Mouse (Mus musculus): Measurements from ENCODE around the gene Tmem233.

Tmem233 gene

DNA sequence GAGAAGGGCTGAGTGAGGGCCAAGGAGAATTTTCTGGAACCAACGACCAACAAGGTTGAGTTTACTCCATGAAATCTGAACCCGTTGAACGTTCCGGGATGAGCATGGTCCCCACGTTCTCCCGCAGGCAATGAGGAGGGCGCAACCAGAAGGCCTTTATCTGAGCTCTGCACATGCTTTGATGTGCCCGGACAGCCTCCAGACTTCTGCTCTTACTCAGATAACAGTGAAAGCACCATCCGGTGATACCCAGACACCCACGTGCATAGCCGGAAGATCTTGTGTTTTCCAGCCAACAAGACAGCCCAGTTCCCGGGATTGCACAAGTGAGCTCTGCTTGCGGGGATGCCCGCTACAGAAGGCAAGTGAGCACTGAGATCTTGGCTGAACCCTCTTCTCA, 56.5 kb downstream of the Tmem233 start:
- no peak for DNase-seq

DNA sequence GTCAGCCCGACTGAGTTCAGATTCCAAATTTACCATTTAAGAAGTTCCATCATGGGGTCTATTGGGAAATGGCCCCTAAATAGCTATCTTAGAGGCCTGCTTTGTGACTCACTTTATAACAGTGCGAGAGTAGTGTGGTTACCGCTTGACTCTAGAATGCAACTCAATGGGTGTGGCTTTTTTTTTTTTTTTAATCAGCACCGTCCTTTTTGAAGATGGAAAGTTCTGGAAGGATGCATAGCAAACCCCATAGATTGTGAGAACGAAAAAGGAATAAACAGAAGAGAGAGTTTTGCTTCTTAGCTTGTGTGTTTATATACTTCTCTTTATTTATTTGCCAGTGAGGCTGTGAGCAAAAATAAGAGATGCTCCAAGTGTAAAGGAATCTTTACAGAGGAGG, 56.9 kb downstream of the Tmem233 start:
- DNase-seq: no peak

DNA sequence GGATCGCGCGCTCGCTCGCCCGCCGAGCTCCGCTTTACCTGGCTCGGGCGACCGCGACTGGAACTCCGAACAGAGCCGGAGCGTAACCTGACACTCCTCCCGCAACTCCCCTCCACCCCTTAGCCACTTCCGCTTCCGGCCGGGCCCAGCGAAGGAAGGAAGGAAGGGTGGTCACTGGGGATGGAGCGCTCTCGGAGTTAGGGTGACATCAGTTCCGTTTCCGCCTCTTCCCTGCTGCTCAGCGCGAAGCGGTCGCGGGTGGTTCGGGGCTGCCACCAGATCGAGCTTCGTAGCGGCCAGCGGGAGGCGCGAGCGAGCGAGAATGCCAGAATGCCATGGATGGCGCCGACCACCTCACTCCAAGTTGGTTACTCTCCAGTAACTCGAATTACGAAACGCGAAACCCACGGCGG, 58.7 kb downstream of the Tmem233 start, which contains the start of gene Prkab1:
Prkab1 (minus strand) TSS at position 182 of the 413 bp plus-strand sequence.
- DNase-seq: peak; percentile 92 to 98

DNA sequence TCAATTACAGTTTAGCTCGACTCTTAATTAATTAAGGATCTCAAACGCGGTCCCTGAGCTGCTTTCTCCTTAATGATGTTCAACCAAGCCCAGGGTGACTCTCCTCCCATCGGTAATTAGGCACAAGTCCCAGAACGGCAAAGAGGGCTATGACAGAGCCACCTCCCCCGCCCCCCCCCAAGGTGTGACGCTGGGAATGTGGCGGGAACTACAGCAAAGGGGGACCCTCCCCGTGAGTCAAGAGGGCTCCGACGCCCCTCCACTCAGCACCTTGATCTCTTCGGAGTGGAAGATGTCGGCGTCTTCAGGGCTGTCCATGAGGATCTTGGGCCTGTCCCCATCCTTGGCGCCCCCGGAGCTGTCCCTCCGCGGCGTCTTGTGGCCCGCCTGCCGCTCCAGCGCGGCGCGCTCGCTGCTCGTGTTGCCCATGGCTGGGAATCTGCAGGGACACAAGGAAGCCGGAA, 59.2 kb downstream of the Tmem233 start:
- DNase-seq: peak in 1 of 2 experiments; percentile 38

DNA sequence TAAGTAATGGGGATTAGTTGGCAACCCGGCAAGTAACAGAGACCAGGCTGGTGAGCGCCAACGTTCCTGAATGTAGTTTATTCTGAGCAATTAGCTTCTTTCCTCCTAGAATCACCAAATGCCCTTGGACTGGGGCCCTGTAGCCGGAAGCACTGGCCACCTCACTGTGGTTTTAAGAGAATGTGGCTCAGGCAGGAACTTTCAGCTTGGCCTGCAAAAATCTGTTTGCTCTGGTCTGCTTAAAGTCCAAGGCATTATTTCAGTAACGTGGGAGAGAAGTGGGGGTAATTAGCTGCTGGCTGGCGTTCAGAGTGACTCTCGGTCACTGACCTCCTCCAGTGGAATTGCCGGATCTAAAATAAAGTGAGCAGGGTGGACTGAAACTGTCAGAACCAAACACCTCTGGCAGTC, 59.8 kb downstream of the Tmem233 start:
- peak; percentile 72 to 86 for DNase-seq

DNA sequence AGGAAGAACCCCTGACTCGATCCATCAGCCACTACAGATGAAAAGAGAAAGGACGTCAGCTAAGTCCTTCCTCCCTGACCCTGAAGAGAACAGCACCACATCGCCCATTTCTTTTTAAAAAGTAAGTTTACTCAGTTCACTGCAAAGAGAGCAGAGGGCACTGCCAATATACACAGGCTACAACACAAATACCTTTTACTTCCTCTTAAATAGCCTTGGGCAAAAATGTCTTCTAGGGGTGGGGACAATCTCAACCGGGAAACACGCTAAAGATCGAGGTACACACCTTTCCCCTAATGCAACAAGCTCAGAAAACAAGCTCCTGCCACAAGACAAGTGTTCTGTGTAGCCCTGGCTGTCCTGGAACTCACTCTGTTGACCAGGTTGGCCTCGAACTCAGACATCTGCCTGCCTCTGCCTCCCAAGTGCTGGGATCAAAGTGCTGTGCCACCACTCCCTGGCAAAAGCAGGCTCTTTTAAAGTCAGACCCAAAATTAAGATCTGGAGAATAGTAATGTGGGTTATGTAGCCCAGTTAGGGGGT, 60.3 kb downstream of the Tmem233 start:
- DNase-seq: no peak

DNA sequence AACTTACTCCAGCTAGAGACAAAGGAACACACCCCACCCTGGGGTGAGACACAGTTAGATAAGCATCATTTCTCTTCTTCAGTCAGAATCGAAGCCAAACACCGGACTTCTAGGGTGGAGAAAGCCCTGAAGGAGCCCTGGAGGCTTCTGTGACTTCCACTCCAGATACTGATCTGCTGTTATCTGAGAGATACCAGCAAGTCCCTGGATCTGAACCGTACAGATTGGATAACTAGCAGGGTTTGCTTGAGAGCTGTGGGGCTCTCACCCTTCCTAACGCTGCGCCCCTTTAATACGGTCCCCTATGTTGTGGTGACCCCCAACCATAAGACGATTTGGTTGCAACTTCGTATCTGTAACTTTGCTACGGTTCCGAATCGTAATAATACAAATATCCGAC, 60.9 kb downstream of the Tmem233 start:
- no peak for DNase-seq

DNA sequence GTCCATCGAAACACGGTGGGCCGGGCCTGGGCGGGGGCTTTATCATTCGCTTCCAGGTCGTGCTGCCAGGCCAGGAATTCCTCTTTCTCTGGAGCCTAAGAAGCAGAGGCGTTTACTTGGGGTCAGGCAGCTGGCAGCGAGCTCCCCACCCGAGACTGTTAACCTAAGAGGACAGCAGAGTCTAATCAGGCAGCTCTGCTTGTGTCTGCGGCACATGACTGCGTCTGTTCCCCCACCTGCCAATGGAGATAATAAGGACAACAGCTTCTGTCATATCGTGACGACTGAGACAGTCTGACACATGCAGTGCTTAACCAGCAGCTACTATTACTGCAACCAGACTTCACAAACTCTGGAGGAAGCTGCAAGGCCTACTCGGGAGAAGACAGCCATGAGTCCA, 61.5 kb downstream of the Tmem233 start:
- no peak for DNase-seq

DNA sequence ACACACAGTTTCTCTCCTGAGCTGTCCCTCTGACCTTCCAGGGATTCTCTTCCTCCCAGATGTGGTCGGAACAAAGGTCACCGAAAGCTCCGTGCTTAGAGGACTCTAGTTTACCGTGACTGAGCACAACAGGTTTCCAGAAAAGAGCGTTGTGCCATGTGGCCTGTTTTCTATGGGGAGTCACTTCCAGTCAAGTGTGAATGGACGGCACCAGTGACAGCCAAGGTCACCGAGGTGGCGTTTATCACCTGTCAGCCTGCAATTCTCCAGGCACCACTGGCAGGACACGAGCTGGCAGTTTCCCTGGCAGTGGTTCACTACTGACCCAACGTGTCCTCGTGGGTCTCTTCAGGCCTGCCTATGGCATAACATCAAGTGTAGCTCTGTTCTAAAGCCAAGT, 63.7 kb downstream of the Tmem233 start:
- DNase-seq: peak; percentile 54 to 82

DNA sequence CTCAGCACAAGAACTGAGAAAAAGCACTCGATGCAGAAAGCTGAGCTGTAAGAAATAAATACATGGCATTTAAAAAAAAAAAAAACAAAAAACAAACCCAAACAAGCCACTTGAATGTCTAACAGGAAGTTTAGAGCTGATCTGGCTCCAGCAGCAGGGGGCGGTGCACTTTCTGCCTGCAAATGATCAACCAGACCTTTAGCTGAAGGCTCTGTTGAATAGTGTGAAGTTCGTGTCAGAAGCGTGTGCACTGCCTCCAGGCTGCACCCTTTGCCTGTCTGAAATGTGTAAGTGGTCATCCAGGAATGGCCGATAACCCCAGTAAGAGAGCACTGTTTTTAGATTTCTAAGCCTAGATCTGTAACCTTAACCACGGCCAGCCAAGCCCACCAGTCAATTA, 64.3 kb downstream of the Tmem233 start:
- DNase-seq: peak; percentile 82 to 87

DNA sequence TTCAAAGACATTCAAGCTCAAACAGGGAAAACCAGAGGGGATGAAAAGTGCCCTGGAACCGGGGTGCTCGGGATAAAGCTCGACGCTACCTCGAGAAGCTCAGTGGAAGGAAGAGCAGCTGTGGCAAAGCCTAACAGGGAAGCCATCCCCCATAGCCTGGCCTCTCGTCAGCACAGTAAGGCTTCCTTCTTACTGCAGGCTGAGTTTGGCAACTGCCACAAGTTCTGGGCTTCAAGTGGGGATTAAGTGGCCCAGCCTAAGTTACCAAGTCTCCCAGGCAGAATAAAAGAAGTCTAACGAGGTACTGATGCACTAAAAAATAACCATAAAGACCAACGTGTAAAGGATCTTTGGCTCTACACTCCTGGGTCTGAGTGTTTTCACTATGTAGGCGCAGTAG, 64.8 kb downstream of the Tmem233 start:
- DNase-seq: no peak

DNA sequence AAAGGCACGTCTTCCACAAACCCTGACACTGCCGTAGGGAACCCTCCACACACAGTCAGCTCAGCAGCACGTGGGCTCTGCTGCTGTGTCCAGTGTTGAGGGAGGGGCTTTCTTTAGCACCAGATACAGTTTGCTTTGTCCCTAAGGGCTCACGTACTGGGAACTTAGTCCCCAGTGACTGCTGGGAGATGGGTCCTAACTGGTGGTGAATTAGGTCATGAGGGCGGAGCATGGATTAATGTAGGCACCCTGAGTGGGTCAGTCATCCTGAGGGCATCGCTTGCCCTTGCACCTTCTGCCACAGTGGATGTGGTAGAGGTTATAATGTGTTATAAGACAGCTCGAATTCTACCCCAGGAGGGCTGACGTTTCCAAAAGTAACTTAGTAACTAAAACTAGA, 65.7 kb downstream of the Tmem233 start:
- no peak for DNase-seq

DNA sequence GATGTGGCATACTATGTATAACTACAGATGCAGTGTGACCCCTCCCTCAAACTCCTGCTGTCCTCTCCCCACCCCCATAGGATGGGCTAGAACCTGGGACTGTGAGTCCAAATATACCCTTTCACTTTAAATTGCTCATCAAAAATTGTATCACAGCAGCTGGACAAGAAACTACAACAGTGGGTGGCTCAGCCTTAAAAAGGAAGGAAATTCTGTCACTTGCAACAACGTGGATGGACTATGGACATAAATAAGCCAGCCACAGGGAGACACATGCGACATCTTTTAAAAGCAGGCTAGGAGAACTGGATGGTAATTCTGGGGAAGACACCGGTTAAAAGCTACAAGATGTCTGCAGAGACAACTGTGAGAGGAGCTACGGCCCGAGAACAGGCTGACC, 66.5 kb downstream of the Tmem233 start:
- no peak for DNase-seq

DNA sequence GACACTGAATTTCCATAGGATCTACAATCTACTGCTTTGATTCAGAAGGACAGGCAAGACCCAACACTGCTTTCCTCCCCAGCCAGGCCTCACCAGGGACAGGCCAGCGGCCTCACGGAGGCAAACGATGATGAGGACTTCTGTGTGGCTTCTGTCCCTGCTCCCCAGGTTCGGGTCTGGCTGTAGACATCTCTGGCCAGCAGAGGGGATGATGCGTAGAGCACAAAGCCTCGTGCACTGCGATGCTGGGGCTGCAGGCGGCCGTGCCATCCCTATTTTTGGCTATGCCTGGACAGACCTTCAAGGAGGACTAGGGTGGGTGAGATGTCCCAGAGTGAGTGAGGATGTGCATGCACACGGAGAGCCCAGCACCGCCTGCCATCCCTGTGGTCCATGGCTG, 68.8 kb downstream of the Tmem233 start:
- no peak for DNase-seq

DNA sequence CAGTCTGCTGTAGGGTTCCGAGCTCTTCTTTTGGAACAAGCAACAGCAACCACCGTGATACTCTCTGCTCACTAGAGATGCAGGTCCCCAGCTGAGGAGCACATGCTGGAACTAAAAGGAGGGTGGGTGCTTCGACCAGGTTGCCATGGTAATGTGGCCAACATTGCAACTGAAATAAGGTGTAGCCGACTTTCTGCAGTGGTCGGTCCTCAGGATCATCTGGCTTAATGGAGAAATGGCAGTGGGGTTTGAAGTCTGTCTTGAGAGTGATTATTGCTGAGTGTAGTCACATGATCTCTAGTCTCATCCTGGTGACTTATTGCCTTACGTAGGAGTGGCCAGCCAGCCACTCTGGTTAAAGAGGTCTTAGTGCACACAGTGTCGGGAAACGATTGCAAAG, 69.2 kb downstream of the Tmem233 start:
- no peak for DNase-seq

DNA sequence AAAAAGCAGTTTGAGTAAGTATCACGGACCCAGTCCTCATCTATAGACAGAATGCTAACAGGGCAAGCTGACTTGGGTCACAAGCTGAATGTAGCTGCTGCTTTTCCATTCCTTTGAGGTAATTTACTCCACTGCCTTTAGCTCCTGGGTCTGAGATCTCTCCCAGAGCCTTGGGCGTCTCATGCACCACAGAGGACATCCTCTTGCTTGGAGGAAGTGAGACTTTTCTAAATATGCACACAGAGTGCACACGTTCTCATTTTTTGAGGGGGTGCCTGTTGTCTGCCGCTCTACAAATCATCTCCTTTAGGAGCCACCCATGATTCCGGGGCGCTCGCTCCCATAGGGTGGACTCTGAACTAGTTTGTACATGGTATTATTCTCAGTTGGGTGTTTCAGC, 70.5 kb downstream of the Tmem233 start:
- DNase-seq: no peak

DNA sequence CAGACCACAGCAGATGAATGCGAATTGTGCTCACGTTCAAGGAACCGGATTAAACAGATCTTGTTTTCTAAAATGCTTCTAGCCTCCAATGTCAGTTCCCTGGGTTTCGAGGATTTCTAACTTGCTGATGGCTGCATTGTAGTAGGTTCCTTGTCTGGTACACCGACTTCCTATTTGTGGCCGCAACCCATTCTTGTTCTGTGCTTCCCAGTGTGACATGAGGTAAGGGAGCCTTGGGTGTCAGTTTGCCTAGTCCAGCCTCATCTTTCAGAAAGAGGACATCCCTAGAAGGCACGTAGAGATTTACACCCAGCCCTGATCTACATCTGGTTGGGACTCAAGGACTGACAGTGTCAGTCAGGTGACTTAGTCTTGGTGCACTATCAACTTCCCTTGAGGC, 71.3 kb downstream of the Tmem233 start:
- no peak for DNase-seq

DNA sequence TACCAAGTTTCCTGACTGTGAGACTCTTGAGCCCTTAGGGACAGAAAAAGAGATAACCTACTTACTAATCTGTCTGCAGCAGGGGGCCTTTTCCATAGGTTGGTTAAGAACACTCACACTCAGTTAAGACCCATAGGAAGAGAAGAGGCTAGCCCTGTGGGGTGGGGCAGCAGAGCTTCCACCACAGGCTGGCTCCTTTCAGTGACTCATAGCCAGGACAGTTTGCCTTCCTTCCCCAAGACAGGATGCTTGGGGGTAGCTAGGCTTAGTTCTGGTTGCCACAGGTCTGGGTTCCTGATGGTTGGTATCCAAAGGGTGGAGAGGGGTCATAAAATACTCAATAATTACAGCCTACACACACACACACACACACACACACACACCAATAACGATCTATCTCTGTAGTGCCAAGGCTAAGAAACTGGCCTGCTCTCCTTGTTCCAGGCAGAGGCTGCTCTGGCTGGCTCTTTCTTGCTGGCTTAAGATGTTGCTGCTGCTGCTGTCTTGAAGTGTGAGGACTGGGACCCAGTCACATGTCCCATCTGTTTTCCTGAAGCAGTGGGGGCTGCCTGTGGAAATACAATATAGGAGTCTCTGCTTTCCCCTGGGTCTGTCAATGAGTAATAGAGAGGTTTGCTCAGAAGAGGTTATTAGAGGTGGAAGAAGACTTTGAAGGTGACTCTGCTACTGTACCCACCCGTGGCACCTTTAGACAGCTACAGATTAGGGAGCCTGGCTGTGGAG, 73.0 kb downstream of the Tmem233 start:
- peak in 1 of 2 experiments; percentile 54 for DNase-seq

DNA sequence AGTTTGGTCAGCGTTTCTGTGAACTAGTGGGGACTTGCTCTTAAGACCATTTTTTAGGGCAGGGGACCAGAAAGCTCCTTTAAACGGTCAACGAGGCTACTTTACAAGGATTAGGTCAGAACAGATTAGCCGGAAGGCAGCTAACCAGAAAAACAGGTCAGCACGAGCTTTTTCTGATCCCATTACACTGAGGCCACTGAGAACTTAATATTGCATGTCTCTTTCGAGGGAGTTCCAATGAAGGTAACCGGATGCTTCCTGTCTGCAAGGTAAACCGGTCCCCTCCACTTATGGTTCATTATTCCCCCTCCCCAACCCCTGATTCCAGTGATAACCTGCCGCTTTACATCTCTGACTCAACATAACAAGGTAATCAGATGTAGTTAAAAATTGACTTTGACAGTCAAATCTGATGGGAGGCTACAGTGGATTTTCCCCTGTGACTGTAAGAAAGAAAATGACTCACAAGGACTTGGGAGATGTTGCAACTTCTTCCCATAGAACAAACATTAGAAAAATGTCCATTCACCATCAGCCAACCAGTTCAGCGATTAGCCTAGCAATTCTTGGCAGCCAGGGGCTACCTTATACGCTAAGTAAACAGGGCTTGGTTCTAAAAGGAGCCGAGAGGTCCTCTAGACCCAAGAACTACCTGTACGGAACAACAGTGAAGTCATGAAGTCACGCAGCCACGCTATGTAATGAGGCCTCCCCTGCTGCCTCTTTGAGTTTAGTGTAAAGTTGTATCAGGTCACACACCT, 73.8 kb downstream of the Tmem233 start:
- DNase-seq: peak in 1 of 2 experiments; percentile 39

DNA sequence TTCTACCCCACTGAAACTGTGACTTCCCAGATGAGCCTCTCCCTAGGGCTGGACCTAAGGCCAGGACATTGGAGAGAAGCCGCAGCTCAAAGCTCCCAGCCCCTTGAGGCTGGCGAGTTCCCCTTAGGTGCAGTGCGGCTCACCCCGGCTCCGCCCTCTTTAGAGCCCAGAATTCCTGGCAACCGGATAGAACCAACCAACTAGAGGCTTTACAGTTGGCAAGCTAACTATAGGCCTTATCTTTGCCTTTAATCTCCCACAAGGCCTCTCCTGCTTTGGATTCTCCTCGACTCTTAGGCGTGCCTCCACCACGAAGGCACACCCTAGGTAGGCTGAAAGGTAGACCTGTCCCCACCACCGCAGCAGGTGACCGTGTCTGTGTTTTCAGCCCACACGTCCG, 75.3 kb downstream of the Tmem233 start:
- peak in 1 of 2 experiments; percentile 54 for DNase-seq

DNA sequence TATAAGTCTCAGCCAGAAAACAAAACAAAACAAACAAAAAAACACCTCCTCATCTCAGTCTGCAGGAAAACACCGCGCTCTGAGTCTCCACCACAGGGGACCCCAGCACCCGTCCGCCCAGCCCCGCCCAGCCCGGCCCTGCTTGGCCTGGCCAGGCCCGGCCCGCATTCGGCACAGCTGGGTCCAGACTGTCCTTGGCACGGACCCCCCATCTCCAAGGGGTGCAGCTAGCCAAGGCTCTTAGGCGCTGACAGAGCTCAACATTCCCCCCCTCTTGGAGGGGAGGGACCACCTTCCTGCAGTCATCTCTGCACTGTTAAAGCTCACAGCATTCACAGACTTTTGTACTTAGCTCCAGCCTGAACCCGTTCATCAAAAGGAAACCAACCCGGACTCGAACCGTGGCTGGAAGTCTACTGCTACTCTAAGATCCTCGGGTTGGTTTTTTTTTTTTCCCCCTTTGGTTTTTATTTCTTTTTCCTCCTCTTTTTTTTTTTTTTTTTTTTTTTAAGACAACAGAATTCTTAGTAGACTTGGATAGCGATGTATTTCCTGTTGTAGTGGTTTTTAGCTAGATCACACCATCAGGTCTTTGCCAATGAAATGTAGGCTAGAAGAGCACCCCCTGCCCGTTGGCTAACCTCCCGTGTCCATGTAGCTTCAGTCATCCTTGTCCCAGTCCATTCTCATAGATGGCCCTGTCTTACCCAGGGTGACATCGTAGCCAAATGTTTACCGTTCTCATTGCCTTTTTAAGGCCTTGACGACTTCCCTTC, 76.5 kb downstream of the Tmem233 start:
- DNase-seq: peak; percentile 51 to 70

DNA sequence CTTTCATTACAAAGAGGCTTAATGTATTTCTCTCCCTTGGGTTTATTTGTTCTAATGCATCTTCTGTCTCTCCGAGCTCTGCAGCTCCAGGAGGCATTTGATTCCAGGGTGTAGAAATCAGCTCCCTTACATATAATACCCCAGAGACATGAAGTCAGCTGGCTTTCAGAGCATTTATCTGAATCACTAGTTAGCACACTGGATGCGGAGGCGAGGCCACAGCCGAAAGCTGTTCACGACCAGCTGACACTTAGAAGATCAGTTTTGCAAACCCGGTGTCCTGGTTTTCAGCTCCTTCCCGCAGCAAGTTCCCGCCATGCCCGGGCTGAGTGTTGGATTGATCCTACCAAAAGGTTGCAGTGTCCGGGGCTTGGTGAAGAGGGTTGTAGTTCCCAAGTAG, 78.8 kb downstream of the Tmem233 start:
- DNase-seq: peak in 1 of 2 experiments; percentile 33

DNA sequence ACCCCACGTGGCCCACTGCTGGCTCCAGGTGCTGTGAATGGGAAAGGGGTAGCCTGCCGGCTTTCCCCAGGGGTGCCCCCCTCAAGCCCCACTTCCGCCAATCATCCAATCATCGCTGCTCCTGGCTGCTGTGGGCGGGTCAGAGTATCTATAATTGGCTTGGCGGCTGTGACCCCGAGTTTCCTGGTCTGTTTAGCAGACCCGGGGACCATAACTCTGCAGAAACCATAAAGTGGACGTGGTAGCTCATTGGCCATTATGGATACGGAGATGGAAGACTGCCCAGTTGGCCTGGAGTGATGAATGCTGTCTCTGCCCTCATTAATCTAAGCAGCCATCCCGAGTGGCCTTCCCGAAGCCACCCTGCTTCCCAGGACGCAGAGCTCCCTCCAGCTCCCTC, 79.2 kb downstream of the Tmem233 start:
- DNase-seq: peak; percentile 39 to 52
